Mouse (Mus musculus): ENCODE data around the gene Ccdc173.
A peak's percentile ranks its signal among the peaks of the same experiment; 100 is the strongest.

Ccdc173 gene

GRCm38 (mm10) chr2:69788974-69789373 is 401 bp downstream of the Ccdc173 start:
- DNase-seq: no peak

GRCm38 (mm10) chr2:69778836-69779177 is 10.6 kb downstream of the Ccdc173 start:
- DNase-seq: peak; percentile 14

GRCm38 (mm10) chr2:69777985-69778835 is 11.2 kb downstream of the Ccdc173 start:
- DNase-seq: peak; percentile 5

- DNase-seq: no peak
These were observed 16.0 kb downstream of the Ccdc173 start for GRCm38 (mm10) chr2:69773331-69773730.

GRCm38 (mm10) chr2:69764716-69765115 is 24.7 kb downstream of the Ccdc173 start:
- DNase-seq: no peak

GRCm38 (mm10) chr2:69763340-69763739 is 26.0 kb downstream of the Ccdc173 start:
- no peak for DNase-seq

- DNase-seq: no peak
These were observed 28.4 kb downstream of the Ccdc173 start for GRCm38 (mm10) chr2:69760980-69761379.

- no peak for DNase-seq
These were observed 44.3 kb downstream of the Ccdc173 start for GRCm38 (mm10) chr2:69745091-69745490.

- DNase-seq: no peak
These were observed 65.9 kb downstream of the Ccdc173 start for GRCm38 (mm10) chr2:69723519-69723825.

GRCm38 (mm10) chr2:69722650-69723518 is 66.5 kb downstream of the Ccdc173 start:
- DNase-seq: peak; percentile 94

GRCm38 (mm10) chr2:69722273-69722649 is 67.1 kb downstream of the Ccdc173 start, which contains the start of gene Ppig:
Gene Ppig (plus strand): TSS chr2:69722545.
- no peak for DNase-seq

GRCm38 (mm10) chr2:69719121-69719520 is 70.3 kb downstream of the Ccdc173 start:
- DNase-seq: no peak

- no peak for DNase-seq
These were observed 72.9 kb downstream of the Ccdc173 start for GRCm38 (mm10) chr2:69716483-69716882.

GRCm38 (mm10) chr2:69714126-69714525 is 75.2 kb downstream of the Ccdc173 start:
- no peak for DNase-seq

GRCm38 (mm10) chr2:69713626-69714014 is 75.8 kb downstream of the Ccdc173 start:
- no peak for DNase-seq

GRCm38 (mm10) chr2:69712981-69713625 is 76.3 kb downstream of the Ccdc173 start, which contains the start of gene Fastkd1:
Gene Fastkd1 (minus strand): TSS chr2:69713516.
- peak; percentile 92 for DNase-seq

- no peak for DNase-seq
These were observed 77.2 kb downstream of the Ccdc173 start for GRCm38 (mm10) chr2:69712171-69712570.
